Mouse (Mus musculus) embryonic fibroblast, embryonic 13.5 days (primary cell): ENCODE results near the gene Maml1.

Source experiments
- CTCF ChIP-seq: IDR thresholded peaks from 2 replicates; pipeline ENCODE4 v1.5.1; 2011; ENCODE audit warnings: mild to moderate bottlenecking, control low read depth, low read length, moderate library complexity, borderline replicate concordance; ENCODE audit not compliant: insufficient read depth
- POLR2A ChIP-seq: IDR thresholded peaks from 2 replicates; pipeline ENCODE4 v1.6.1; 2011; ENCODE audit warnings: low read depth, mild to moderate bottlenecking, control low read depth, low read length, moderate library complexity

DNA sequence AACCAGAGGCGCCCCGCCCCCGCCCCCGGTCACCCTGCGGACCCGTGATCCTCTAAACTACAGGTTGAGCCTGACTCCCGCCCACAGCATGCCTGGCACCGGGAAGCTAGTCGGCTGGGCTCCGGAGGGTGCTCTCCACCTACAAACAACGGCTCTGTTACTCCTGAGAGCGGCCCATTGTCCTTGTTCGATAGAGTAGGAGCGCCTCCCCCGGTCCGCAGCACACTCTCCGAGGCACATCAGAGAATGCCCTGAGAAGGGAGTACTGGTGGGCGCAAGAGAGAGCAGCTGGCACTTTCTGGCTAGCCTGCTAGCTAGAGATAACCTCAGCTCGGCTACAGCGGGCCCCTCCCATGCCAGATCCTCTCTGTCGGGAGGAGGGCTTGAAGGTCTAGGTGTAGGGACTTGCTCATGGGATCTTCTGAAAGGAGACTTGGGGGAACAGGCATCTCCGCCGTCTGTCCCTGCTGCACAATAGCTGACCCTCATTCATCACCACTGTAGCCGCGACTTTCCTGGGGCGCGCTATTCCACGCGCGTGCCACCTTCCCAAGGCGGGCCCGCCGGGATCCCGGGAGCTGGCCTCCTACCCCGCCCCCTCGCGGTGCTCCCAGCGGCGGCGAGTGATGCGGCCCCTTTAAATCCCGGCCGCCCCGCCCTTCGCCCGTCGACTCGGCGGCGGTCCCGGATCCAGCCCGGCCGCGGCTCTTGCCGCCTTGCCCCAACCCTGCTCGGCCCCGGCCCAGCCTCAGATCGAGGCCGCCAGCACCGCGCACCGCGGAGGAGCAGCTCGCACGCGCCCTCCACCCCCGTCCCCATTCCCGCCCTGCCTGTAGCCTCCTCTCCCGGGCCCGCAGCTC lies 67.2 kb downstream of the Maml1 start:
- TF ChIP-seq CTCF (0 out of 2 replicates have a peak, but pooled peaks have one; percentile 18), POLR2A (peak; percentile 72)
